22 mouse cellular contexts compared by ENCODE assay signal in the genomic region with DNA sequence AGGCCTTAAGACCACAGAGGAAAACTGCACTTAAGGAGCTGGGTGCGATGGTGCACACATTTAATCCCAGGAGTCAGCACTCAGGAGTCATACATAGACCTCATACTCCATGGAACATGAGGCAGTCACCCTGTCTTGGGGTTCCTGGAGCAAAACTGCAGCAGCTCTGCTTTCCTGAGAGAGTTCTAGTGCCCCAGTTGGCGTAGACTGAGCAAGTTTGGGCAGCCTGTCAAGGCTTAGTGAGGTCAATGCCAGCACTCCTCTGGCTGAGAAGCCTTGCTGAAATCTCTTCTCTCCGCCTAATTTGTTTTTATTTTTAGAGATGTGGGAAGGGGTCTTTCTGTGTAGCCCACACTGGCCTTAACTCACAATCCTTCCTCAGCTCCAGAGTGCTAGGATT. TPM values are rescaled to one million over a fixed set of nuclear protein-coding genes. Genes with fewer than 3 reads are reported as not detected.
DNase-seq lines count a peak whose midpoint lies in the region.
"Had no signal": no experiment of that assay in that cellular context is flagged by ENCODE, and none has a peak within 500 bp of the region (broad histone marks: within the 10 kb centered on the region; RNA-seq: fewer than 3 reads in every experiment).

No protein-coding gene starts in this region.

- peak; percentile 68 to 70 for DNase-seq in cerebellum, postnatal 10 days
- DNase-seq in cerebellum, adult 11 months: no peak
- DNase-seq in gastrocnemius, adult 18-20 months (ENCODE audit: low spot score): peak; percentile 49
- DNase-seq in gastrocnemius, postnatal 4 days (ENCODE audit: low spot score in 2 of 2): no peak
- peak; percentile 40 to 53 for DNase-seq in layer of hippocampus, postnatal 10 days (ENCODE audit: low spot score in 2 of 2)
- no peak for DNase-seq in layer of hippocampus, postnatal 25 days (ENCODE audit: extremely low spot score in 1 of 2, low spot score in 1 of 2)
- DNase-seq in adrenal gland, postnatal 36 days: peak; percentile 73 to 78
- DNase-seq in embryo, embryonic 10 days (ENCODE audit: low spot score): no peak
- DNase-seq: B cell, adult 2 months; kidney, adult 9 months; kidney, postnatal 10 days; liver; right cerebral cortex, postnatal 25 days; thymus, postnatal 14 days had no signal

RNA-seq across cellular contexts. Expression of gene Cd72, which starts 5.9 kb away (rescaled TPM):
- under 1 TPM in 1 of 2 experiments, not detected in 1; 0.21 TPM for total RNA-seq in gastrocnemius, adult 18-20 months (2021)
- total RNA-seq in gastrocnemius, postnatal 4 days (2021): under 1 TPM; 0.32 to 0.75 TPM
- total RNA-seq in layer of hippocampus, postnatal 10 days (2021): not detected
- under 1 TPM in 1 of 2 experiments, not detected in 1; 0.22 TPM for total RNA-seq in layer of hippocampus, postnatal 25 days (2021)
- 1 to 10 TPM; 2.7 to 3.4 TPM for total RNA-seq in adrenal gland, postnatal 36 days (2021)

RNA-seq across cellular contexts. Expression of gene Tesk1, which starts 6.8 kb away (rescaled TPM):
- total RNA-seq in gastrocnemius, adult 18-20 months (2021): 10 to 100 TPM; 56.2 to 60.8 TPM
- 10 to 100 TPM; 39.3 to 40.9 TPM for total RNA-seq in gastrocnemius, postnatal 4 days (2021)
- 10 to 100 TPM; 70.3 to 72.1 TPM for total RNA-seq in layer of hippocampus, postnatal 10 days (2021)
- 10 to 100 TPM; 74.1 to 77.6 TPM for total RNA-seq in layer of hippocampus, postnatal 25 days (2021)
- total RNA-seq in adrenal gland, postnatal 36 days (2021): 10 to 100 TPM; 52.2 to 65.5 TPM

RNA-seq across cellular contexts. Expression of gene Fam166b, which starts 19.6 kb away (rescaled TPM):
- total RNA-seq in gastrocnemius, adult 18-20 months (2021): not detected
- under 1 TPM in 1 of 2 experiments, not detected in 1; 0.47 TPM for total RNA-seq in gastrocnemius, postnatal 4 days (2021)
- 1 to 10 TPM in 1 of 2 experiments, under 1 TPM in 1; 0.98 to 2.6 TPM for total RNA-seq in layer of hippocampus, postnatal 10 days (2021)
- total RNA-seq in layer of hippocampus, postnatal 25 days (2021): 1 to 10 TPM in 1 of 2 experiments, under 1 TPM in 1; 0.59 to 3.1 TPM
- under 1 TPM in 1 of 2 experiments, not detected in 1; 0.92 TPM for total RNA-seq in adrenal gland, postnatal 36 days (2021)
- total RNA-seq: CH12.LX; common myeloid progenitor, adult 5-6 weeks; granulocyte monocyte progenitor cell, adult 5-6 weeks; heart, postnatal 36 days; megakaryocyte progenitor cell, adult 5-6 weeks; neutrophil, adult 5-6 weeks had no signal

RNA-seq across cellular contexts. Expression of gene Sit1, which starts 35.0 kb away (rescaled TPM):
- total RNA-seq in gastrocnemius, adult 18-20 months (2021): not detected
- not detected for total RNA-seq in gastrocnemius, postnatal 4 days (2021)
- not detected for total RNA-seq in layer of hippocampus, postnatal 10 days (2021)
- not detected for total RNA-seq in layer of hippocampus, postnatal 25 days (2021)
- not detected for total RNA-seq in adrenal gland, postnatal 36 days (2021)
- total RNA-seq: common myeloid progenitor, adult 5-6 weeks; granulocyte monocyte progenitor cell, adult 5-6 weeks; heart, postnatal 36 days; left cerebral cortex, adult 18-20 months; left cerebral cortex, postnatal 14 days; megakaryocyte progenitor cell, adult 5-6 weeks had no signal

RNA-seq across cellular contexts. Expression of gene Ccdc107, which starts 44.1 kb away (rescaled TPM):
- 10 to 100 TPM; 21.9 to 26.8 TPM for total RNA-seq in gastrocnemius, adult 18-20 months (2021)
- 10 to 100 TPM; 23.3 to 28.6 TPM for total RNA-seq in gastrocnemius, postnatal 4 days (2021)
- 10 to 100 TPM; 30.2 to 35.7 TPM for total RNA-seq in layer of hippocampus, postnatal 10 days (2021)
- total RNA-seq in layer of hippocampus, postnatal 25 days (2021): 10 to 100 TPM; 23.5 to 28.1 TPM
- total RNA-seq in adrenal gland, postnatal 36 days (2021): 10 to 100 TPM; 57.3 to 59.3 TPM

Comparison
In these comparisons a context has a peak if more than half of its experiments do, and no peak if none do; other contexts are left out.
1. DNase-seq: peak in cerebellum, postnatal 10 days (2 of 2), gastrocnemius, adult 18-20 months (single experiment), layer of hippocampus, postnatal 10 days (2 of 2) and adrenal gland, postnatal 36 days (2 of 2); none in cerebellum, adult 11 months (single experiment), gastrocnemius, postnatal 4 days (0 of 2), layer of hippocampus, postnatal 25 days (0 of 2) and embryo, embryonic 10 days (single experiment).